Mouse (Mus musculus) bone marrow, adult 2 months (tissue): ENCODE results near the gene Mok. TPM values are rescaled to one million over a fixed set of nuclear protein-coding genes. Genes with fewer than 3 reads are reported as not detected.

Source experiments
- H3K27ac ChIP-seq: fragments of 200-500 bp; 2 replicates; pipeline ENCODE4 v1.5.1; 2012; ENCODE audit warnings: low read depth, mild to moderate bottlenecking, control low read depth, inconsistent platforms, low read length; ENCODE audit not compliant: control insufficient read depth, poor library complexity, insufficient read depth
- H3K4me1 ChIP-seq: fragments of 200-500 bp; 2 replicates; pipeline ENCODE4 v1.6.1; 2011; ENCODE audit warnings: low read length; ENCODE audit not compliant: control insufficient read depth, insufficient read depth
- H3K4me3 ChIP-seq: fragments of 200-500 bp; replicated peaks from 2 replicates; pipeline ENCODE3; 2011; ENCODE audit warnings: mild to moderate bottlenecking, low read depth, low read length, control low read depth; ENCODE audit not compliant: control insufficient read depth
- CTCF ChIP-seq: fragments of 200-500 bp; IDR thresholded peaks from 2 replicates; pipeline ENCODE4 v1.5.1; 2011; ENCODE audit warnings: low read length, control low read depth; ENCODE audit not compliant: control insufficient read depth, insufficient read depth
- POLR2A ChIP-seq: fragments of 200-500 bp; IDR thresholded peaks from 2 replicates; pipeline ENCODE4 v1.6.1; 2011; ENCODE audit warnings: low read depth, mild to moderate bottlenecking, control low read depth, low read length, borderline replicate concordance; ENCODE audit not compliant: control insufficient read depth
- WGBS: fragments of 180-500 bp; shearing (Covaris S2); methylation state at CpG from one replicate; pipeline ENCODE4 v1.1.7; 2018; 5-methylcytosine and 5-hydroxymethylcytosine counted together
- polyA plus RNA-seq: library from polyadenylated mRNA; stranded (reverse); fragments of >200 nt; gene quantifications from 2 replicates; pipeline ENCODE4 v1.2.4, GENCODE M21; 2011; ENCODE audit warnings: low replicate concordance; ENCODE audit not compliant: missing spikeins, insufficient read depth, insufficient read length

The Mok gene
- polyA plus RNA-seq, 1 experiment, result not detected

GRCm38 (mm10) chr12:110764531-110764930 is 76.2 kb downstream of the Mok start:
- no peak overlapping the region for H3K27ac ChIP-seq
- TF ChIP-seq POLR2A, result no peak
- 12% methylated on average over 5 of the region's 5 CpGs for WGBS
- H3K4me3 ChIP-seq, result no peak overlapping the region
- H3K4me1 ChIP-seq, result no peaks in the 10 kb centered on the region

GRCm38 (mm10) chr12:110762321-110762720 is 78.4 kb downstream of the Mok start:
- no peak for TF ChIP-seq POLR2A
- TF ChIP-seq CTCF, result no peak
- 83% methylated on average over 2 of the region's 2 CpGs for WGBS
- Histone ChIP-seq H3K4me1 (no peaks in the 10 kb centered on the region), H3K27ac (no peak overlapping the region), H3K4me3 (no peak overlapping the region)

GRCm38 (mm10) chr12:110758932-110759331 is 81.8 kb downstream of the Mok start:
- Histone ChIP-seq H3K27ac (no peak overlapping the region), H3K4me1 (no peaks in the 10 kb centered on the region), H3K4me3 (no peak overlapping the region)
- TF ChIP-seq CTCF (no peak), POLR2A (no peak)
- 45% methylated on average over 8 of the region's 8 CpGs for WGBS

Other genes with a start within 250 kb of the Mok start
- 18.8 and 39.1 TPM in 2 replicates for gene Dync1h1, start 239.5 kb downstream of the Mok start, polyA plus RNA-seq
- not detected in 2 replicates for gene 1700001K19Rik, start 158.3 kb downstream of the Mok start, polyA plus RNA-seq
- gene Hsp90aa1, start 138.2 kb downstream of the Mok start, polyA plus RNA-seq, result 294 and 808 TPM in 2 replicates
- gene Wdr20, start 103.0 kb downstream of the Mok start, polyA plus RNA-seq, result 7.8 and 16.6 TPM in 2 replicates
- gene Zfp839, start 9.3 kb upstream of the Mok start, polyA plus RNA-seq, result 2.1 and 6.7 TPM in 2 replicates
- 30.1 and 37.1 TPM in 2 replicates for gene Cinp, start 48.2 kb upstream of the Mok start, polyA plus RNA-seq
- gene Tecpr2, start 48.3 kb upstream of the Mok start, polyA plus RNA-seq, result 3.6 and 6.1 TPM in 2 replicates
- gene Ankrd9, start 138.1 kb upstream of the Mok start, polyA plus RNA-seq, result 19.7 and 28.6 TPM in 2 replicates
- 9.9 and 14.6 TPM in 2 replicates for gene Rcor1, start 198.4 kb upstream of the Mok start, polyA plus RNA-seq